Mouse (Mus musculus) lung, adult 2 months (tissue): ENCODE data around the gene Rasgrp3. TPM values are rescaled to one million over a fixed set of nuclear protein-coding genes. Genes with fewer than 3 reads are reported as not detected.

Source experiments
- DNase-seq: peaks from one replicate; pipeline ENCODE4 v3.0.0; 2022
- H3K4me1 ChIP-seq: fragments of 200-500 bp; 2 replicates; pipeline ENCODE4 v1.6.1; 2011; ENCODE audit warnings: low read length; ENCODE audit not compliant: control insufficient read depth, insufficient read depth
- H3K4me3 ChIP-seq: fragments of 200-500 bp; replicated peaks from 2 replicates; pipeline ENCODE3; 2011; ENCODE audit warnings: low read depth, mild to moderate bottlenecking, control low read depth, low read length; ENCODE audit errors: extremely low read depth
- CTCF ChIP-seq: fragments of 200-500 bp; IDR thresholded peaks from 2 replicates; pipeline ENCODE4 v1.5.1; 2011; ENCODE audit warnings: mild to moderate bottlenecking, low read length, control low read depth; ENCODE audit not compliant: insufficient read depth
- POLR2A ChIP-seq: fragments of 200-500 bp; IDR thresholded peaks from 2 replicates; pipeline ENCODE4 v1.6.1; 2011; ENCODE audit warnings: low read depth, mild to moderate bottlenecking, control low read depth, low read length, borderline replicate concordance; ENCODE audit errors: extremely low read depth
- WGBS: fragments of 180-500 bp; shearing (Covaris S2); methylation state at CpG from one replicate; pipeline ENCODE4 v1.1.7; 2018; 5-methylcytosine and 5-hydroxymethylcytosine counted together
- polyA plus RNA-seq: library from polyadenylated mRNA; depleted of rRNA; stranded (reverse); fragments of >200 nt; gene quantifications from 2 replicates; pipeline ENCODE4 v1.2.3, GENCODE M21; 2012

Gene Rasgrp3
- polyA plus RNA-seq, 1 experiment: 27.0 TPM

- no peak for DNase-seq
- WGBS: 39% methylated on average over 11 of the region's 11 CpGs
- peak overlapping the region; percentile 75 for H3K4me3 ChIP-seq
- TF ChIP-seq CTCF (no peak), POLR2A (no peak)
- H3K4me1 ChIP-seq: peaks cover 6% of the 10 kb centered on the region
These were observed 1.6 kb downstream of the Rasgrp3 start for GRCm38 (mm10) chr17:75437239-75437750.

- WGBS: 33% methylated on average over 5 of the region's 5 CpGs
- peak overlapping the region; percentile 46 for H3K4me3 ChIP-seq
- peaks cover 6% of the 10 kb centered on the region for H3K4me1 ChIP-seq
- DNase-seq: no peak
- TF ChIP-seq CTCF (no peak), POLR2A (no peak)
These were observed 2.5 kb downstream of the Rasgrp3 start for GRCm38 (mm10) chr17:75438162-75438561.

- 60% methylated on average over 14 of the region's 14 CpGs for WGBS
- Histone ChIP-seq H3K4me3 (no peak overlapping the region), H3K4me1 (peaks cover 6% of the 10 kb centered on the region)
- no peak for DNase-seq
- TF ChIP-seq CTCF (no peak), POLR2A (no peak)
These were observed 3.4 kb downstream of the Rasgrp3 start for GRCm38 (mm10) chr17:75439062-75439461.

- WGBS: 45% methylated on average over 7 of the region's 7 CpGs
- no peak overlapping the region for H3K4me3 ChIP-seq
- no peak for TF ChIP-seq CTCF
- no peak for TF ChIP-seq POLR2A
These were observed 4.9 kb downstream of the Rasgrp3 start for GRCm38 (mm10) chr17:75440619-75441018.

GRCm38 (mm10) chr17:75441260-75441830 lies 5.6 kb downstream of the Rasgrp3 start:
- no peak overlapping the region for H3K4me3 ChIP-seq
- no peak for DNase-seq
- H3K4me1 ChIP-seq: peaks cover 6% of the 10 kb centered on the region
- 52% methylated on average over 5 of the region's 5 CpGs for WGBS
- TF ChIP-seq CTCF (no peak), POLR2A (no peak)

More at GRCm38 (mm10) chr17:75440619-75441018, 4.9 kb downstream of the Rasgrp3 start:
- H3K4me1 ChIP-seq: peaks cover 6% of the 10 kb centered on the region
- DNase-seq: no peak

- Histone ChIP-seq H3K4me1 (peaks cover 6% of the 10 kb centered on the region), H3K4me3 (no peak overlapping the region)
- 93% methylated on average over 8 of the region's 8 CpGs for WGBS
- no peak for DNase-seq
- no peak for TF ChIP-seq CTCF
- TF ChIP-seq POLR2A: no peak
These were observed 6.7 kb downstream of the Rasgrp3 start for GRCm38 (mm10) chr17:75442352-75442751.

GRCm38 (mm10) chr17:75443064-75443621 lies 7.4 kb downstream of the Rasgrp3 start:
- H3K4me3 ChIP-seq: no peak overlapping the region
- TF ChIP-seq CTCF: no peak
- TF ChIP-seq POLR2A: no peak
- H3K4me1 ChIP-seq: peaks cover 6% of the 10 kb centered on the region
- WGBS: 57% methylated on average over 6 of the region's 6 CpGs
- no peak for DNase-seq

- TF ChIP-seq POLR2A: no peak
- no peak for TF ChIP-seq CTCF
- no peak overlapping the region for H3K4me3 ChIP-seq
- H3K4me1 ChIP-seq: peaks cover 2% of the 10 kb centered on the region
- no peak for DNase-seq
- 94% methylated on average over 3 of the region's 3 CpGs for WGBS
These were observed 12.6 kb downstream of the Rasgrp3 start for GRCm38 (mm10) chr17:75448257-75448656.

- H3K4me1 ChIP-seq: peaks cover 2% of the 10 kb centered on the region; the same call in 1 of the 2 replicates
- no peak for DNase-seq
- 27% methylated on average over 1 of the region's 1 CpGs for WGBS
- TF ChIP-seq CTCF: 0 out of 2 replicates have a peak, but pooled peaks have one; percentile 12
- no peak for TF ChIP-seq POLR2A
- H3K4me3 ChIP-seq: no peak overlapping the region
These were observed 13.3 kb downstream of the Rasgrp3 start for GRCm38 (mm10) chr17:75449022-75449421.

GRCm38 (mm10) chr17:75452313-75452712 lies 16.6 kb downstream of the Rasgrp3 start:
- TF ChIP-seq POLR2A: no peak
- no peak for TF ChIP-seq CTCF
- Histone ChIP-seq H3K4me1 (peaks cover 2% of the 10 kb centered on the region; the same call in 1 of the 2 replicates), H3K4me3 (no peak overlapping the region)
- no peak for DNase-seq
- 71% methylated on average over 4 of the region's 4 CpGs for WGBS
